In the genomic region with DNA sequence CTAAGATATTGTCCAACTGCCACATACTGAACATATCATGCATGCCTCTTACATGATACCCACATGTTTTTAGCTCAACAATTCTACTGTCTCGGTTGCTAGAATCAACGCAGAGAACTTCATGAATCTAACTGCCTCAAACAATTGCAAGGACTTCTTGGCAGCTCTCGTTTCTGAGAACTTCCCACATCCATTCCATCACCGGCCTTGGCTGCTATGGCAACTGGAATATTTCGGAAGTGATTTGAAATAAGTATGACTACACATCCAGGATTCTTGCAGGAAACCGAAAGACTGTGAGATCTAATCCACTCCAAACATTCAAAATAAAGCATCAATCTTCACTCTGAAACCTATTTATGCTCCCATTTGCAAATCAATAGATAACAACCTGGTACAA, we compare ENCODE assay signal across 23 mouse cellular contexts. TPM values are rescaled to one million over a fixed set of nuclear protein-coding genes. Genes with fewer than 3 reads are reported as not detected.
DNase-seq lines count a peak whose midpoint lies in the region; ATAC-seq and TF ChIP-seq lines count a peak whose summit lies in the region.
"Had no signal": no experiment of that assay in that cellular context is flagged by ENCODE, and none has a peak within 500 bp of the region (broad histone marks: within the 10 kb centered on the region; RNA-seq: fewer than 3 reads in every experiment).

No protein-coding gene starts in this region.

- no peak for TF ChIP-seq EP300 in liver, postnatal 0 days (IDR thresholded peaks at IDR 0.05; ENCODE audit: low read depth)
- TF ChIP-seq EP300 in lung, postnatal 0 days (IDR thresholded peaks at IDR 0.05) = no peak

- ATAC-seq in liver, postnatal 0 days = no peak
- no peak for ATAC-seq in lung, postnatal 0 days
- ATAC-seq: activated CD4-positive, CD25-positive, alpha-beta regulatory T cell, adult 4 months; intestine, postnatal 0 days; Patski had no signal

- no peaks in the 10 kb centered on the region for H3K4me1 ChIP-seq in liver, postnatal 0 days (ENCODE audit: insufficient read depth)
- no peaks in the 10 kb centered on the region for H3K4me1 ChIP-seq in lung, postnatal 0 days (ENCODE audit: insufficient read depth, low read depth, low read length)
- H3K4me1 ChIP-seq: embryonic facial prominence, embryonic 13.5 days; heart, embryonic 12.5 days; hindbrain, embryonic 15.5 days; limb, embryonic 15.5 days; midbrain, embryonic 10.5 days; neural tube, embryonic 12.5 days had no signal

- no peak overlapping the region for H3K27ac ChIP-seq in liver, postnatal 0 days (ENCODE audit: low read depth)
- H3K27ac ChIP-seq in lung, postnatal 0 days (ENCODE audit: low read length) = no peak overlapping the region
- H3K27ac ChIP-seq: embryonic facial prominence, embryonic 13.5 days; hindbrain, embryonic 15.5 days; kidney, postnatal 0 days; limb, embryonic 15.5 days; midbrain, embryonic 10.5 days; neural tube, embryonic 12.5 days had no signal

- DNase-seq in cerebellum, adult 9-10 months = peak; percentile 34
- no peak for DNase-seq in cerebellum, postnatal 25 days
- DNase-seq in right cerebral cortex, adult 18-20 months = peak; percentile 80
- DNase-seq in right cerebral cortex, postnatal 4 days = no peak
- peak; percentile 52 to 66 for DNase-seq in left cerebral cortex, adult 18-20 months (ENCODE audit: low spot score in 2 of 2)
- peak; percentile 41 to 71 for DNase-seq in right cerebral cortex, postnatal 36 days (ENCODE audit: low spot score in 2 of 2)
- DNase-seq in liver, postnatal 0 days = no peak
- no peak for DNase-seq in lung, postnatal 0 days (ENCODE audit: low spot score)
- DNase-seq: cerebellum, adult 18-20 months; layer of hippocampus, postnatal 36 days; lung, postnatal 36 days had no signal

- no peak for TF ChIP-seq CTCF in liver, postnatal 0 days (IDR thresholded peaks at IDR 0.05; ENCODE audit: low read depth)
- TF ChIP-seq CTCF in lung, postnatal 0 days (IDR thresholded peaks at IDR 0.05) = no peak

- no peak overlapping the region for H3K9ac ChIP-seq in liver, postnatal 0 days (replicated peaks)
- H3K9ac ChIP-seq in lung, postnatal 0 days (replicated peaks; ENCODE audit: low read depth) = no peak overlapping the region
- H3K9ac ChIP-seq: embryonic facial prominence, embryonic 13.5 days; heart, embryonic 12.5 days; hindbrain, embryonic 15.5 days; limb, embryonic 15.5 days; neural tube, embryonic 12.5 days had no signal

- no peaks in the 10 kb centered on the region for H3K27me3 ChIP-seq in liver, postnatal 0 days (ENCODE audit: insufficient read depth, low read length)
- H3K27me3 ChIP-seq in lung, postnatal 0 days (replicated peaks; ENCODE audit: insufficient read depth, low read length) = no peaks in the 10 kb centered on the region
- H3K27me3 ChIP-seq: embryonic facial prominence, embryonic 13.5 days; heart, embryonic 12.5 days; hindbrain, embryonic 15.5 days; limb, embryonic 15.5 days; neural tube, embryonic 12.5 days; Patski had no signal

- WGBS in liver, postnatal 0 days (ENCODE audit: insufficient replicate concordance) = 79% methylated on average over 6 of the region's 6 CpGs
- 69% methylated on average over 6 of the region's 6 CpGs for WGBS in lung, postnatal 0 days

- no peaks in the 10 kb centered on the region for H3K9me3 ChIP-seq in liver, postnatal 0 days (ENCODE audit: low read length)
- H3K9me3 ChIP-seq in lung, postnatal 0 days (ENCODE audit: low read length) = no peaks in the 10 kb centered on the region
- H3K9me3 ChIP-seq: embryonic facial prominence, embryonic 13.5 days; heart, embryonic 12.5 days; hindbrain, embryonic 15.5 days; limb, embryonic 15.5 days; midbrain, embryonic 10.5 days; neural tube, embryonic 12.5 days had no signal

- no peak overlapping the region for H3K4me2 ChIP-seq in liver, postnatal 0 days (ENCODE audit: low read depth, low read length)
- H3K4me2 ChIP-seq in lung, postnatal 0 days (replicated peaks; ENCODE audit: low read depth, low read length) = no peak overlapping the region
- H3K4me2 ChIP-seq: embryonic facial prominence, embryonic 13.5 days; heart, embryonic 12.5 days; hindbrain, embryonic 15.5 days; limb, embryonic 15.5 days; neural tube, embryonic 12.5 days had no signal

- no peaks in the 10 kb centered on the region for H3K36me3 ChIP-seq in liver, postnatal 0 days (replicated peaks; ENCODE audit: insufficient read depth, low read length)
- no peaks in the 10 kb centered on the region for H3K36me3 ChIP-seq in lung, postnatal 0 days (ENCODE audit: insufficient read depth, low read length)
- H3K36me3 ChIP-seq: embryonic facial prominence, embryonic 13.5 days; heart, embryonic 12.5 days; hindbrain, embryonic 15.5 days; limb, embryonic 15.5 days; midbrain, embryonic 10.5 days; neural tube, embryonic 12.5 days had no signal

- no peak overlapping the region for H3K4me3 ChIP-seq in liver, postnatal 0 days (ENCODE audit: low read depth, low read length)
- H3K4me3 ChIP-seq in lung, postnatal 0 days (ENCODE audit: low read depth, low read length) = no peak overlapping the region
- H3K4me3 ChIP-seq: embryonic facial prominence, embryonic 13.5 days; heart, embryonic 12.5 days; hindbrain, embryonic 15.5 days; limb, embryonic 15.5 days; midbrain, embryonic 10.5 days; neural tube, embryonic 12.5 days had no signal

RNA-seq across cellular contexts. Expression of a gene that starts 50.3 kb away (rescaled TPM):
- total RNA-seq in left cerebral cortex, adult 18-20 months (2021) = 100 to 1,000 TPM; 105 to 116 TPM
- polyA plus RNA-seq in liver, postnatal 0 days (2015; fragmentation: Nextera tagmentation; extraction: Ambion mirVana) = not detected in 2 replicates
- 0.06 and 0.20 TPM in 2 replicates for polyA plus RNA-seq in lung, postnatal 0 days (2015; fragmentation: Nextera tagmentation; extraction: Ambion mirVana)
- total RNA-seq: common myeloid progenitor, adult 5-6 weeks had no signal
- polyA plus RNA-seq: activated CD4-positive, CD25-positive, alpha-beta regulatory T cell, adult 4 months; liver, embryonic 16.5 days had no signal

Comparison
In these comparisons a context has a peak if more than half of its experiments do, and no peak if none do; other contexts are left out.
1. DNase-seq: peak in cerebellum, adult 9-10 months (single experiment), right cerebral cortex, adult 18-20 months (single experiment), left cerebral cortex, adult 18-20 months (2 of 2) and right cerebral cortex, postnatal 36 days (2 of 2); none in cerebellum, postnatal 25 days (0 of 2), right cerebral cortex, postnatal 4 days (single experiment), liver, postnatal 0 days (single experiment) and lung, postnatal 0 days (single experiment).